Mouse (Mus musculus): ENCODE results near the gene Dhx30. TPM values are rescaled to one million over a fixed set of nuclear protein-coding genes. Genes with fewer than 3 reads are reported as not detected.
A peak's percentile ranks its signal among the peaks of the same experiment; 100 is the strongest.
"Not testable (repeated sequence)": the region's sequence is repeated elsewhere in the genome, so short reads cannot be mapped to it uniquely, and the experiment has no call there.

Dhx30 gene
- polyA plus RNA-seq, 1 experiment from 2014 or later: 206 TPM

- H3K9me3 ChIP-seq (replicated peaks): no peaks in the 10 kb centered on the region
- peak overlapping the region; percentile 95 for H3K4me3 ChIP-seq
- H3K4me1 ChIP-seq: peaks cover 40% of the 10 kb centered on the region
- WGBS: 33% methylated on average over 10 of the region's 10 CpGs
- H3K27me3 ChIP-seq: no peaks in the 10 kb centered on the region
- H3K27ac ChIP-seq: peak overlapping the region; percentile 78
- no peak for ATAC-seq
- peak overlapping the region; percentile 67 for H3K4me2 ChIP-seq
- peaks cover 19% of the 10 kb centered on the region for H3K36me3 ChIP-seq (ENCODE audit: poor library complexity, severe bottlenecking)
- peak overlapping the region; percentile 99 for H3K9ac ChIP-seq
Measured at GRCm38 (mm10) chr9:110130896-110131524, 13.4 kb upstream of the Dhx30 start.

GRCm38 (mm10) chr9:110124008-110124540 lies 6.4 kb upstream of the Dhx30 start:
- not testable (repeated sequence) for ATAC-seq; H3K4me1 ChIP-seq; H3K4me2 ChIP-seq; H3K27ac ChIP-seq; H3K9me3 ChIP-seq (replicated peaks); H3K4me3 ChIP-seq; H3K27me3 ChIP-seq; H3K9ac ChIP-seq; H3K36me3 ChIP-seq (ENCODE audit: poor library complexity, severe bottlenecking)
- 60% methylated on average over 2 of the region's 2 CpGs for WGBS

- Histone ChIP-seq H3K4me3 (no peak overlapping the region), H3K27me3 (no peaks in the 10 kb centered on the region), H3K4me2 (no peak overlapping the region), H3K4me1 (peaks cover 8% of the 10 kb centered on the region), H3K9ac (no peak overlapping the region), H3K9me3 (replicated peaks) (no peaks in the 10 kb centered on the region), H3K27ac (no peak overlapping the region), H3K36me3 (ENCODE audit: poor library complexity, severe bottlenecking) (no peaks in the 10 kb centered on the region)
- no peak for ATAC-seq
- 90% methylated on average over 2 of the region's 2 CpGs for WGBS
Measured at GRCm38 (mm10) chr9:110123322-110123721, 5.7 kb upstream of the Dhx30 start.

- no peak overlapping the region for H3K4me3 ChIP-seq
- H3K27me3 ChIP-seq: no peaks in the 10 kb centered on the region
- ATAC-seq: no peak
- no peaks in the 10 kb centered on the region for H3K36me3 ChIP-seq (ENCODE audit: poor library complexity, severe bottlenecking)
- no peak overlapping the region for H3K4me2 ChIP-seq
- H3K9me3 ChIP-seq (replicated peaks): no peaks in the 10 kb centered on the region
- peaks cover 12% of the 10 kb centered on the region for H3K4me1 ChIP-seq
- WGBS: 76% methylated on average over 4 of the region's 4 CpGs
- no peak overlapping the region for H3K9ac ChIP-seq
- H3K27ac ChIP-seq: no peak overlapping the region
Measured at GRCm38 (mm10) chr9:110121424-110121823, 3.8 kb upstream of the Dhx30 start.

GRCm38 (mm10) chr9:110118249-110118648 lies 619 bp upstream of the Dhx30 start:
- H3K9ac ChIP-seq: peak overlapping the region; percentile 91
- H3K9me3 ChIP-seq (replicated peaks): no peaks in the 10 kb centered on the region
- 24% methylated on average over 1 of the region's 1 CpGs for WGBS
- peaks cover 21% of the 10 kb centered on the region for H3K4me1 ChIP-seq
- peak overlapping the region; percentile 91 for H3K4me3 ChIP-seq
- H3K36me3 ChIP-seq (ENCODE audit: poor library complexity, severe bottlenecking): peaks cover 19% of the 10 kb centered on the region
- peak overlapping the region; percentile 86 for H3K4me2 ChIP-seq
- H3K27ac ChIP-seq: peak overlapping the region; percentile 96; the same call in 1 of the 2 replicates
- ATAC-seq: no peak
- H3K27me3 ChIP-seq: no peaks in the 10 kb centered on the region

GRCm38 (mm10) chr9:110116977-110117778 lies 452 bp downstream of the Dhx30 start, which contains the start of gene Smarcc1:
Gene Smarcc1 (plus strand): TSS chr9:110117708.
- H3K27ac ChIP-seq: peak within 1 kb of the TSS; percentile 96
- under 1% methylated on average over 74 of the region's 79 CpGs for WGBS
- peak; percentile 98 for ATAC-seq

GRCm38 (mm10) chr9:110116353-110116976 lies 1.2 kb downstream of the Dhx30 start:
- H3K9me3 ChIP-seq (replicated peaks): no peaks in the 10 kb centered on the region
- peaks cover 21% of the 10 kb centered on the region for H3K4me1 ChIP-seq
- peak overlapping the region; percentile 91 for H3K4me3 ChIP-seq
- peak overlapping the region; percentile 96 for H3K27ac ChIP-seq
- peak overlapping the region; percentile 86 for H3K4me2 ChIP-seq
- peaks cover 37% of the 10 kb centered on the region for H3K36me3 ChIP-seq (ENCODE audit: poor library complexity, severe bottlenecking)
- peak overlapping the region; percentile 91 for H3K9ac ChIP-seq
- WGBS: 6% methylated on average over 10 of the region's 10 CpGs
- no peak for ATAC-seq
- no peaks in the 10 kb centered on the region for H3K27me3 ChIP-seq

More at GRCm38 (mm10) chr9:110116977-110117778, 452 bp downstream of the Dhx30 start, which contains the start of gene Smarcc1:
- peaks cover 21% of the 10 kb centered on the region for H3K4me1 ChIP-seq
- H3K27me3 ChIP-seq: no peaks in the 10 kb centered on the region
- peak within 1 kb of the TSS; percentile 91 for H3K4me3 ChIP-seq
- peak within 1 kb of the TSS; percentile 86 for H3K4me2 ChIP-seq
- H3K9me3 ChIP-seq (replicated peaks): no peaks in the 10 kb centered on the region
- H3K36me3 ChIP-seq (ENCODE audit: poor library complexity, severe bottlenecking): peaks cover 29% of the 10 kb centered on the region
- peak within 1 kb of the TSS; percentile 91 for H3K9ac ChIP-seq

- 4% methylated on average over 41 of the region's 41 CpGs for whole genome bisulfite sequencing
- H3K27ac ChIP-seq: no peak overlapping the region
- peak; percentile 96 for ATAC-seq
- peak overlapping the region; percentile 89 for H3K4me3 ChIP-seq
- H3K36me3 ChIP-seq (ENCODE audit: poor library complexity, severe bottlenecking): peaks cover 86% of the 10 kb centered on the region
- H3K4me2 ChIP-seq: peak overlapping the region; percentile 87
- H3K4me1 ChIP-seq: peaks cover 8% of the 10 kb centered on the region
- H3K9ac ChIP-seq: peak overlapping the region; percentile 94
- no peaks in the 10 kb centered on the region for H3K27me3 ChIP-seq
- no peaks in the 10 kb centered on the region for H3K9me3 ChIP-seq (replicated peaks)
Measured at GRCm38 (mm10) chr9:110100627-110101600, 16.7 kb downstream of the Dhx30 start.

- Histone ChIP-seq H3K4me2 (no peak overlapping the region), H3K27me3 (no peaks in the 10 kb centered on the region), H3K4me1 (peaks cover 8% of the 10 kb centered on the region), H3K9ac (no peak overlapping the region), H3K36me3 (ENCODE audit: poor library complexity, severe bottlenecking) (peaks cover 82% of the 10 kb centered on the region), H3K4me3 (no peak overlapping the region), H3K9me3 (replicated peaks) (no peaks in the 10 kb centered on the region), H3K27ac (no peak overlapping the region)
- ATAC-seq: no peak
- WGBS: 90% methylated on average over 3 of the region's 3 CpGs
Measured at GRCm38 (mm10) chr9:110097791-110098190, 19.8 kb downstream of the Dhx30 start.

GRCm38 (mm10) chr9:110094761-110095160 lies 22.9 kb downstream of the Dhx30 start:
- Histone ChIP-seq H3K4me2 (no peak overlapping the region), H3K4me3 (no peak overlapping the region), H3K27me3 (no peaks in the 10 kb centered on the region), H3K27ac (no peak overlapping the region), H3K9ac (no peak overlapping the region), H3K9me3 (replicated peaks) (no peaks in the 10 kb centered on the region), H3K4me1 (peaks cover under 1% of the 10 kb centered on the region), H3K36me3 (ENCODE audit: poor library complexity, severe bottlenecking) (peaks cover 96% of the 10 kb centered on the region)
- no peak for ATAC-seq
- WGBS: 95% methylated on average over 4 of the region's 4 CpGs

GRCm38 (mm10) chr9:110093303-110093702 lies 24.3 kb downstream of the Dhx30 start:
- no peaks in the 10 kb centered on the region for H3K9me3 ChIP-seq (replicated peaks)
- H3K27ac ChIP-seq: no peak overlapping the region
- H3K4me3 ChIP-seq: no peak overlapping the region
- no peak overlapping the region for H3K9ac ChIP-seq
- H3K4me2 ChIP-seq: no peak overlapping the region
- WGBS: 82% methylated on average over 4 of the region's 4 CpGs
- H3K4me1 ChIP-seq: no peaks in the 10 kb centered on the region
- ATAC-seq: no peak
- H3K36me3 ChIP-seq (ENCODE audit: poor library complexity, severe bottlenecking): peaks cover 96% of the 10 kb centered on the region
- H3K27me3 ChIP-seq: no peaks in the 10 kb centered on the region
